Mouse (Mus musculus) cortical plate, adult 2 months (tissue): ENCODE results near the gene Arfrp1.
A peak's percentile ranks its signal among the peaks of the same experiment; 100 is the strongest.

Experiments
- CTCF ChIP-seq: fragments of 200-500 bp; IDR thresholded peaks from 2 replicates; pipeline ENCODE4 v1.5.1; 2011; ENCODE audit warnings: mild to moderate bottlenecking, control low read depth, low read length; ENCODE audit not compliant: insufficient read depth; ENCODE audit errors: extremely low read depth
- POLR2A ChIP-seq: fragments of 200-500 bp; IDR thresholded peaks from 2 replicates; pipeline ENCODE4 v1.6.1; 2011; ENCODE audit warnings: mild to moderate bottlenecking, low read length, control low read depth; ENCODE audit not compliant: insufficient read depth; ENCODE audit errors: extremely low read depth

DNA sequence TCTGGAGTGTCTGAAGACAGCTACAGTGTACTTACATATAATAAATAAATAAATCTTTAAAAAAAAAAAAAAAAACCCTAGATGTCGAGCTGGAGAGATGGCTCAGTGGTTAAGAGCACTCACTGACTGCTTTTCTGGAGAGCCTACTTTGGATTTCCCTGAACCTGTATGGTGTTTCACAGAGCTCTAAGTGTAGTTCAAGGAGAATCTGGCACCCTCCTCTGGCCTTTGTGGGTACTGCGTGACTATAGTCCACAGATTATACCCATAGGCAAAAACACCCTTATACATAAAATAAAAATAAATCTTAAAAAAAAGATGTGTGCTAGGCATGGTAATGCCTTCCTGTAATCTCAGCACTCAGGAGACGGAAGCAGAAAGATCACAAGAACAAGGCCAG lies 31.2 kb downstream of the Arfrp1 start:
- TF ChIP-seq CTCF (peak; percentile 58; the same call in 1 of the 2 replicates), POLR2A (no peak)
